Mouse (Mus musculus): ENCODE measurements at regions not wholly inside any gene's neighbourhood (a gene's known extent, or its start where the extent isn't known, plus 50 kb on each side); places are given as distances from the start of the nearest gene placed in this dataset.

DNA sequence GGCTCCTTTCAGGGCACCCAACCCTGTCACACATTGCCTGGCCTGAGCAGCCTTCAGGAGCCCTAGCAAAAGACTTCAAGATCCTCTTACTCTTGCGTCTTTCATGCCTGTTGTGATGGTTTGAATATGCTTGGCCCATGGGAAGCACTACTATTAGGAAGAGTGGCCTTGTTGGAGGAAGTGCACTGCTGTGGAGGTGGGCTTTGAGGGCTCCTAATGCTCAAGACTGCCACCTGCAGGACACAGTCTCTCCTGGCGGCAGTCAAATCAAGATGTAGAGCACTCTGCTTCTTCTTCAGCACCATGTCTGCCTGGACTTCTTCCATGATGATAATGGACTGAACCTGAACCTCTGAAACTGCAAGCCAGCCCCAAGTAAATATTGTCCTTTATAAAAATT, 73.0 kb downstream of the Tsen15 start:
- DNase-seq (ENCODE audit: low read depth), result peak; percentile 57

DNA sequence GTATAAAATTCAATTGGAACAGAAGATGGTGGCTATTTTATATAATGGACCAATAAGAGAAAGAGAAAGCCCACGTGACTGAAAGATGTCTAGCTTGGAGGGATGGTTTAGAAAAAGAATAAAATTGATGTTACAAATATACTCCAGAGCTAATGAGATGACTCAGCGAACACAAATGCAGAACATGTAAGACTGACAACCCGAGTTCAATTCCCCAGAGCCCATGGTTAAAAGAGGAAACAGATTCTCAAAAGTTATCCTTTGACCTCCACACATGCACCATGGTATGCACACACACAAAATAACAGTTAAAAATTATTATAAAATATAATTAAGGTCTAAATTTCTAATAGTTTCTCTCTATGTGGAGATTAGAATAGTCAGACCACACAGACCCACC, 81.0 kb downstream of the Tsen15 start:
- no peak for DNase-seq (ENCODE audit: low read depth)

DNA sequence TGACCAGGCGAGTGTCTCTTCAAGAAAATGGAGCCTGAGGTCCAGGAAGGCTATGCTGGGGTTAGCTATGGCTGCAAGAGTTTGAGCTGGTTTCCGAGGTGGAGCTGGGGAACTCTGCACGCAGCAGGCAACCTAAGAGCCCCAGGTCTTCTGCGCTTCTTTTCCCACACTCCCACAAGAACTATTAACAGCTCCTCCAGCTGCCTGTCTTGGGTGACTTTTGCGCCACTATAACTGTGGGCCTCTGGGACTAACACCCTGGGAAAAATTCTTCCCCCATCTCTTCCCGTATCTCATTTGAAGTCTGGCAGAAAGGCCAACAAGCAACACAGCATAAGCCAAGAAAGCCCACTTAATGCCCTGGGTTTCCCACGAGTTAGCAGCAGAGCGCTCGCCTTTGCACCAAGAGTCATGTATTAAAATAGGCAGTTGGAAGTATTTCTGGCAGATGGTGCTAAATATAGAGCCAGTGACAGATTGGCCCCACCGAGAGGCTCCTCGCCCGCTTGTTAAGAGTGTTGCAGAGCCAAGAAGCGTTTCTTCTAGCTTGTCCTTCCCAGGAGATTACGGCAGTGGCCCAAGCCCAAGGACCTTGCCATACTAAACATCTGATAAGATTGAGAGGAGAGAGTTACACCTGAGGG, 81.9 kb downstream of the Tsen15 start:
- DNase-seq (ENCODE audit: low read depth), result no peak

DNA sequence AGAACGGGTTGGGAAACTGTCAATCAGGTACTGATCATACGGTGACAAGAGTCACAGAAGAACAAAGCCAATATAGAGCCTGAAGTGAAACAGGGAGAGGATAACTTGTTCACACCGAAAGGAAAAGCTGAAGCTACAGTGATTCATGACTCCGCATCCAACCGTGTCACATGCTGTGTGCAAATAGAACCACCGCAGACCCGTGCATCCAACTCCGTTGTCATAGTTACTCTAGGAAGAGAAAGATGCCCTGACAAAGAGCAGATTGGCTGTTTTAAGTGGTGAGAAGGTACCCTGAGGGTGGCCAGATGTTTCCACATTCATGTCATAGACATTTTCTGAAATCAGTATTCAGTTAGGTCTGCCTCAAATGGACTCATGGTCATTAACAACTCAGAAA, 85.1 kb downstream of the Tsen15 start:
- DNase-seq (ENCODE audit: low read depth), result no peak

DNA sequence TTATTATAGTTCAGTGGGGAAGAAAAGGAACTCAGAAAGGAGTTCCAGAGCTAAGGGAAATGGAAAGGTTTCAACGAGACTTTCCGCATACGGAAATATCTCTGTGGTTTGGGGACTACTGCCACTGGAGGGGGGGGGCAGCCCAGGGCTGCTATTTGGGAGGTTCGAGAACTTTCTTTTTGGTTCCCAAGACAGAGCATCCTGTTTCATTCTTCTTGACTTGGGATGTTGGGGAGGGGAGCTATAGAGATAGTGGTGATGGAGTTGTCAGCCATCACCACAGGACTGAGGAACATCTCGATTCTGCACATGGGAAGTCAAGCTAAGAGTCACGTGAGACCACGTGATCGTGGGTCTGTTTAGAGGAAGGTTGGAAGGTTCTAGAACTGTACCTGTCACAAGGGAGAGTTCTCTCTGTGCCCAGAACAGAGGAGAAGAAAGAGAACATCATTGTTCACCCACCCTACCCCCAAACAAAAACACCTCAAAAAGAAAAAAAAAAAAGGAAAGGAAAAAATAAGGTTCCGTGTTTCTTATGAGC, 94.2 kb downstream of the Tsen15 start:
- DNase-seq (ENCODE audit: low read depth), result peak; percentile 52

DNA sequence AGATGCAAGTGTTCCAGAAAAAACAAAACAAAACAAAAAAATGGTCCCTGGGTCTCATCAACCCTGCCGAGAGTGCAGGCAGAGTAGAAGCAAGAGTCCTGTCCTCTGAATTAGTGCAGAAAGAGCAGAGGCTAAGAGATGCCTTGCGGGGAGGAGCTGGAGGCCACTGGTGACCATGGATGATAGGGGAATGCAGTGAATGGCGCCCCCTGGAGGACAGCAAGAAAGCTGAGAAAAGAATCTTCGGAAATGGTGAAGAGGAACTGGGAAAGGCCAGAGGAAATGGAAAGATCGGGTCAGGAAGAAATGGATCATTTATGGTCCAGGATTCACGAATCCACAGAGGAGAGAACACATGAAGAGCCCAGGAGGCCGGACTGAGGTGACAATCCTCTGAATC, 95.7 kb downstream of the Tsen15 start:
- DNase-seq (ENCODE audit: low read depth), result peak; percentile 81

DNA sequence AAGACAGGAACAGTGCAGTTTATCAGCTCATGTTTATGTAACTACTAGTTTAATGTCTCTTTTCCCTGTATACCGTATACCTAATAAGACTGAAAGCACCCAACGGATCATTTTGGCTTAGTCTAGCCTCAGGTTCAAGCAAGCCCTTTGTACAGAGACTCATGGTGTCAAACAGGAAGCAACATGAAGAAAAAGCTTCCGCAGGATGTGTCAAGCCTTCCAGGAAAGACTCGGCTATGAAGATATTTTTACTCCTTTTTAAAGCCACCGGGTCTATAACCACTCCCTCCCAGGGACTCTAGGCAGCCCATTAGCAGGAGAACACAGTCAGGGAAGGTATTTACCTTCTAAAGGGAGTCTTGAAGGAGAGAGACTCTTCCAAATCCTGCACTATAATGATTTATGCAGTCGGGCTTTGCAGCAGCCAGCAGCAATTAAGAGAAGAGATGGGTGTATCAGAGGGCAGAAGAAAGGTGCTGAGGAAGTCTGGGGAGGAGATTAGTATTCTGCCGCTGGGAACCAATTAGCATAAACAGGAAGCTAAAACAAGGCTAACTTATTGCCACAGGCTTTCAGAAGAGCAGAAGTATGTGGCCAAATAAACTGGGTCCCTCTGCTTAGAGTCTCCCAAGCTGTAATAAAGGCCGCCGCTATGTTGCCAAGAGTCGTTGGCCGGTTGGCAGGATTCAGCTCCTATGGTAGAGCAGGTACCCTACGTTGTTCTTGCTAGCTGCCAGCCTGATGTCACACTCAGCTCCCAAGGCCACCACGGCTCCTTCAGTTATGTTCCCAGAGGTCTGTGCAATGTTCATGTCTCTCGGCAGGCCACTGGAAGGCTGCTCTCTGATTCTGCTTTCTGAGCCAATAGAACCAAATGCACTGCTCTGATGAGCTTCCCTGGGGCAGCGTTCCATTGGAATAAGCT, 98.7 kb downstream of the Tsen15 start:
- peak; percentile 75 for DNase-seq (ENCODE audit: low read depth)

DNA sequence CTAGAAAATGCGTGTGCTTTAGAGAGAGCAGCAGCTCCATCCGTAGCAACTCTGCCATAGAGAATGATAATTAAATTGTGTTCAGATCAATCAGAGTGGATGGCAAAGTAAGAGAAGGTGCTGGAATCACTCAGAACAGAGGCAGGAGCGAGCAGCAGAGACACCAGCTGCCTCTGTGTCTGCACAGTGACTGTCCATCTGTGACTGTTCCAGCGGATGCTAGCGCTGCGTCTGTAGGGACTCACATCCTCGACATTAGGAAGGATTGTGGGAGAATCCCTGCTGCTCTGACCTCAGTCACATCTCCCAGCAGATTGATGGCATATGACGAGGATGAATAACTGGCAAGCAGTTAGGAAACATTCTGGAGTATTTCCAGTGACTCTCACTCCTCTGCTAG, 99.8 kb downstream of the Tsen15 start:
- no peak for DNase-seq (ENCODE audit: low read depth)

DNA sequence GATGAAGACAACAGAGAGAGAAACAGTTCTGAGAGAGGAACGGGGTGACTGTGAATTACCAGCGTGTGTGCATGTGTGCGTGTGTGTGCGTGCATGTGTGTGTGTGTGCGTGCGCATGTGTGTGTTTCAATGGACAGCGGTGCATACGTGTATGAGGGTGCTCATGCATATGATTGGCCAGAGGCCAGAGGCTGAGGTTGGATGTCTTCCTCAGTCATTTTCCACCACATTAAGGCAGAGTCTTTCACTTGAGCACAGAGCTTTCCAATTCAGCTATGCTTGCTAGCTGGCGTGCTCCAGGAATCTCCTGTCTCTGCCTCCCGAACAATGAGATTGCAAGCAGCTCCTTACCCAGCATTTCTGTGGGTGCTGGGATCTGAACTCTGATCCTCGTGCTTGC, 104.4 kb downstream of the Tsen15 start:
- DNase-seq (ENCODE audit: low read depth), result no peak

DNA sequence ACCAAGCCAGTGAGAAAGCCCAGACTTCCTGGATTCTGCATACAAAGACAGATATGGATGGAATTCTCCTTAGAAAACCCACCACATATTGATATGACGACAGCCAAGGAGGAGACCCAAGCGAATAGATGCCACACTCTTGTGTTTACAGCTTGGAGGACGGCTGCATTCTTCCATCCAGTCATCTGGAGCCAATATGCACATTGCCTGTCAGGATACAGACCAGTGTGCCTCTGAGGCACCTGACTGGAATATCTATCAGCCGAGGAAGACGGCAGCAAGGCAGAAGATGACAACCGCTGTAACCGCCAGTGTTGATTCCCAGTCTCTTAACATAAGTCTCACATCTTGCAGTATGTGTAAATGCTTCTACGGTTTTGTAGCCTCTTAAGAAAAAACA, 105.3 kb downstream of the Tsen15 start:
- DNase-seq (ENCODE audit: low read depth), result no peak

DNA sequence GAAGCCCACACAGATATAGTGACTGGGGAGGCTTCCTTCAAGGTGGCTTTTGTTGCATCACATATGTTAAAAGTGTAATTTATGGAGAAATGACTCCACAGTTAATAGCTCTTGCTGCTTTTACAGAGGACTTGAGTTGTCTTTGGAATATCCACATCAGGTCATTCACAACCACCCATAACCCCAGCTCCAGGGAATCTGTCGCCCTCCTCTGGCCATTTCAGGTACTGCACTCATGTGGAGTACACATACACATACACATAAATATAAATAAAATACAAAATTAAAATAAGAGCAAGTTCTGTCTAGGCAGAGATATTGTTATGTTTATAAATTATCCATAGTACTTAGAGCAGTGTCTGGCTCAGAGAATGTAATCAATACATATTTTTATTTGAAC, 106.5 kb downstream of the Tsen15 start:
- peak; percentile 43 for DNase-seq (ENCODE audit: low read depth)

DNA sequence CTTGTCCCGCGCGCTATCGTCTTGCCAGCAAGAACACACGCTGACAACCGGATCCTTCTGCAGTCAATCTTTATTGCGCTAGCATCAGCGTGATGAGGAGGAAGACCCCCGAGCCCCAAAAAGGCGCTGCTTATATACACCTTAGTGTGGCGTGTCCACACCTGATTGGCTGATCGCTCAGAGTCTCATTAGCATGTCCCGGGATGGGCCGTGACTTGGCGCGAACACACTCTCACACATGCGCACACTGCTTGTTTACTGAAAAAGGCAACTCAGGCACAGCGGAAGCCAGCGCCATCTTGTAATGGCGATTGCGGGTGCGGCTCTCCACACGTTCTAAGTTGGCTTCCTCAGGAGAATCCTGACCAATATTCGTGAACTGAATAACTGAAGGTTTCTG, 111.5 kb downstream of the Tsen15 start:
- no peak for DNase-seq (ENCODE audit: low read depth)

DNA sequence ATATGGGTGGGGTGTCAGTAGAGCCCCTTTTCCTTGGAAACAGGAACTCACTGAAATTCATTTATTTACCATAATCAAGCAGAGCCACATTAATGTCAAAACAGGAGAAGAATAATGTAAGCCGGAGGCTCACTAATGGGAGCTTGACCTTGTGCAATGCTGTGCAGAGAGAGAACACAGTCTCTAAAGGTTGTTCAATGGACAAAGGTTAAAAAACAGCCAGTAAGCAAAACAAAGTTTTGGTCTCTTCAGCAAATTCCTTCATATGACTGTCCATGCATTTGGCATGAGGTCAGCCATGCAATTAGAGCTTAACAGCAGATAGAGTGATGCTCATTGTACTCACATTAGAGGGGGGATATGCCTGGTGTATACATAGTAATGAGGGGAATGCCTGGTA, 113.1 kb downstream of the Tsen15 start:
- no peak for DNase-seq (ENCODE audit: low read depth)

DNA sequence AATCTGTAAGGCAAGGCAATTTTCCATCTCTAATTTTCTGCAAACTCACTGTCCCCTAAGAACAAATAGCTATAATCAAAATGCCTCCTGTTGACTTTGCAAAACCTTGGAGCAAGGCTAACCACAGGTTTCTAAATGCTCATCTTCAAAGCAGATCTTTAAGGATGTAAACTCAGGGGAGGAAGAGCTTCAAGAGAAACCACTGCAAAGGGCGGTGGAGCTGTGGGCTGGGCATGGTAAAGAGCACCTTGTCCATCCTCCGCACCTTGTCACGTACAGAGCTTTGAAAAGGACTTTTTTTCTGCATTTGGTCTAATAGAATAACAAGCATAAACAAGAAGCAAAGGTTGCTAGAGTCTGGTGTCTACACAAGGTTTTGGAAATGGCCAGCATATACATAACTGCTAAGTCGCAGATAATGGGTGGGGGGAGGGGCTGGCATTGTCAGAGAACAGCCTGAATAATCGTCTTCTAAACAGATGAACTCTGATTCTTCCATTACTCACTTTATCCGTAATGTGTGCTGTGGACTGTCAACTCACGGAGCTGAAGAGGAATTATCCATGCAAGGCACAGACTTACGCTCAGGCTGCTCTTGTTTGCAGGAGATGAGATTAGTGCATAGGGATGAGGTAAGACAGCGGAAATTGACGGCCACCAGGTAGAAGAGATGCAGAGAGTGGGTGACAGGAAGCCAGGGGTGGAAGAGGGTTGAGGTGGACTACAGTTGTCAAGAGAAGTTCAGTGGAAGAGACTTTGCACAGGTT, 116.4 kb downstream of the Tsen15 start:
- DNase-seq (ENCODE audit: low read depth), result peak; percentile 66

DNA sequence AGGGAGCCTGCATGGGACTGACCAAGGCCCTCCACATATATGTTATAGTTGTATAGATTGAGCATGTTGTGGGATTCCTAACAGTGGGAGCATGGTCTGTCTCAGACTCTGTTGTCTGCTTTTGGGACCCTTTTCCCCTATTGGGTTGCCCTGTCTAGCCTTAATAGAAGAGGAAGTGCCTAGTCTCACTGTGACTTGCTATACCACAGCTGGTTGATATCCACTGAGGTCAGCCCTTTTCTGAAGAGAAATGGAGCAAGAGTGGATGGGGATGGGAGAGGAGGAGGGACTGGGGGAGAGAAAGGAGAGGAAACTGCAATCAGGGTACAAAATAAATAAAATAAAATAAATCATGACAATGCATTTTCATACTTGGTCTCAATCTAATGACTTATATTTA, 120.1 kb downstream of the Tsen15 start:
- DNase-seq (ENCODE audit: low read depth), result no peak

DNA sequence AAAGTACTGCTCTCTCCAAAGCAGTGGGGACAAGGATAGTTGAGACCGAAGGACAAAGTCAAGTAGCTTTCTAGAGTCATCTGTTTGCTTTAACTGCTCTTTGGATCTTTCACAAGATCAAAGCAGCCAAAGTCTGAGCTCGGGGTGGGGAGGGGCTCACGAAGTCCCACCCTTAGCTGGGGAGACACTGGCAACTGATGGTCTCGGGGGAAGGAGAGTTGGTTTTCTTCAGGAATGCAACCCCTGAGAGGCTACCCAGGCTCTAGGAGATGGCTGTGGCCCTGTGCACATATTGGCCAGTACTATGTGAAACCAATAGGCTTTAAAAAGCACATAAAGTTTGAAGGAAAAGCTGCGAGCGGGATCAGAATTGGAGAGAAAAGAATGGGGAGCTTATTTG, 121.5 kb downstream of the Tsen15 start:
- DNase-seq (ENCODE audit: low read depth), result no peak

DNA sequence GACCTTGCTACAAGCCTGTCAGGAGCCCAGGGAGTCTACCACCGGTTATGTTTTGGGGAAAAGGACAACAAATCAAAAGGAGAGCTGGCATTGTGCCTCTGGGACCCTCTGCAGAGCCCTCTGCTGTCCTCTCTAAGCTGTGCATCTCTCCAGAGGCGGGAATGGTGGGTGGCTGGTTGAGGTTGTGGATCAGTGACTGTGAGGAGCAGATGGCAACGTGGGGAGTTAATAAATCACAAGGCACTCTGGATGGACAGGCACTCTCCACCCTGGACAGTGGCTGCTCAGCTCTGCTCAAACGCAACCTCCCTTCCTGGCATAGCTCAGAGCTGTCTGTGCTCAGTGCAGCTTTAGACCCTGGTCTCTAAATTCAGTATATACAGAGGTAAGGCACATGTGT, 125.0 kb downstream of the Tsen15 start:
- no peak for DNase-seq (ENCODE audit: low read depth)

DNA sequence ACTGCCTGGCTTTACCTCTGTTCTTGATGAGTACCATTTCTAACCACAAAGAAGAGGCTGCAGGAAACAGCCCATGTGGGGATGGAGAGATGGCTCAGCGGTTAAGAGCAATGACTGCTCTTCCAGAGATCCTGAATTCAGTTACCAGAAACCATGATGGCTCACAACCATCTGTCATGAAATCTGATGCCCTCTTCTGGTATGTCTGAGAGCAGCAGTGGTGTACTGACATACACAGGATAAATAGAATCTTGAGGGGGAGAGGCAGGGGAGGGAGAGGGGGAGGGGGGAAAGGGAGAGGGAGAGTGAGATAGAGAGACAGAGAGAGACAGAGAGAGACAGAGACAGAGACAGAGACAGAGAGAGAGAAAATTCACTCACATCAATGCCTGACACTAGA, 125.5 kb downstream of the Tsen15 start:
- DNase-seq (ENCODE audit: low read depth), result no peak

DNA sequence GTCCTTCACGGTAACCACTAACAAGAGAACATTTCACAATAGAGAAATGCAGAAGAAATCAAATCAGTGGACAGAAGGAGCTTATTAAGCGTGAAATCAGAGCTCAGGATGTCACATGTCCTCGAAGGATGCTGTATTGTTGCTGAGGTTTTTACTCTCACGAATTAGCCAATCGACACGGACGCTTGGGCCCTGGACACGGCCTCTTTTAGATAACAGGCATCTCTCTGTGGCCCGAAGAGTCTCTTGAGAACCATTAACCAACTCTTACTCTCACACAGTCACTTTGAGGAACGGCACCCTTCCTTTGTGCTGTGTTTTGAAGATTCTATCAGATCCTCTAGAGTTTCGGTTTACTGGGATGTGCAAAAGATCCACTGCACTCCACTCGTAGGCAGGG, 128.2 kb downstream of the Tsen15 start:
- DNase-seq (ENCODE audit: low read depth), result no peak

DNA sequence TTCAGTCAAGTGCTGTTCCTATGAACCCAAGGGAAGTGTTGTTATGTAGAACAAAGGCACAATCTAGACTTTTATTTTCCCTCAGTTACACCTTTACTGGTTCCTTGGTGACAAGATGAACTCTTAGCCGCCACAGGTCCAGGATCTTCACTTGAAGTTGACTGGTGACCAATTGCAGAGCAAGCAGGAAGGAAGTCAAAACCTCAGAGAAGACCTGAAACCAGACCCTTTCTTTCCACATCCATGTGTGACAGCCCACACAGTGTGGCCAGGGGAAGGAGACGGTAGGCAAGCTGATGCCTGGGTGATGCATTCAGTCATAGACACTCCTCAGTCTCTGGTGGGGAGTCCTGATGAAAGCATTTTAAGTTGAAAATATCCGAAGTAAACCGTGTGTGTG, 132.6 kb downstream of the Tsen15 start:
- DNase-seq (ENCODE audit: low read depth), result peak; percentile 59

DNA sequence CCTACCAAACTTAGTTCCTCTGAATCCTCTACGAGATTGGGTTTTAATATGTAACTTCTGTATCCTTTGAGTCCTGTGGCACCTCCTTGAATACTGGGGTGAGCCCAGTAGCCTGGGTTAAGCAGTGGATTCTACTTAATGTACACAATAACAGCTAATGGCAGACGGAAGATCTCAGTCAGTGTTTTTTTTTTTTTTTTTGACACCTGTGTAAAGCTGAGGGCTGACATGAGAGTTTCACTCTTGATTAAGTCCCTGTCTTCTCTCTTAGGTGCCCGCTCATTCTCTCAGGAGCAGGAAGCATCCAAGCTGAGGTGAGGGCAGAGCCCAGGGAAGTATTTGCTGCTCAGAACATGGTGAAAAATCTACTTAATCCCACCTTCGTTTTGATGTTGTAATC, 133.0 kb downstream of the Tsen15 start:
- DNase-seq (ENCODE audit: low read depth), result no peak

DNA sequence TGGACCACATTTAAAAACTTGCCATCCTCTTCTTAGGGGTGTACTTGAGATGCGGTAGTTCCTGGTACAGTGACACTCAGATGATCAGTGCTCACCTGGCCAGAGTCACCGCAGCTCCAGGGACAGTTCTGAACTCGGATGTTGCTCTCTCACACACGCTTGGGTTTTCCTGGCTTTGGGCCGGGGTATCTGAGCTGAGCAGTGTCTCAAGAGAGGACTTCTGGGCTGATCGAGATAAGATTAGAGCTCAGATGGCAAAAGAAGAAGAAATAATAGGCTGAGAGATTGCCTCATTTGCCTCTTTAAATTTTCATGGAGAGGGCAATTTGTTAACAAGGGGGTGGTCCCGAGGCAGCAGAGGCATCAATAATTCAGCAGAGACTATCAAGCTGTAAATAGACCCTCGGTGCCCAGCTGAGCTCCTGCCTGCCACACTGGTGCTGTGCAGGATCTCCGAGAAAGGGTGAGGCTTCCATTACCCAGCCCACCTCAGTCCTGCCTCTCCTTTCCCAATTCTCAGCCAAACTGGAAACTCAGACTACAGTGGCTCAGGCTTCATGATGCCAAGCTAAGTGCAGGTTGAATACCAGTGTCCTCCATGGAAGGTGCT, 133.7 kb downstream of the Tsen15 start:
- no peak for DNase-seq (ENCODE audit: low read depth)

Data from naive thymus-derived CD4-positive, alpha-beta T cell, adult 2 months (primary cell).